Mouse (Mus musculus): ENCODE data around the gene Zc3hav1.

The Zc3hav1 gene

DNA sequence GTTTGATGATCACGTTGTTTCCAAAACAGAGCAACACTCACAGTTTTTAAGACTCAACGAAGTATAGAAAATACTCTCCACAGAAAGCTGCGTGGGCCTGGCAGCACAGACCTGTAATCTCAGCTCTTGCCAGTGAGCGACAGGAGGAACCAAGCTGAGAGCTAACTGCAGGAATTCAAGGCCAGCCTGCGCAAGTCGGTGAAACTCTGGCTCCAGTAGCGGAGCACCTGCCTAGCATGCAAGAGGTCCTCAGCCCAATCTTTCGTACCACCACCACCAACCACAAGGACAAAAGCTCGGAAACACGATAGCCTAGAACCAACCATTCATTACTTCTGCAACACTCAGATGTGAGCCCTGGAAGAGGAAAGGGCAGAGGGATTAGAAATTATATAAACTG is 2.0 kb downstream of the Zc3hav1 start:
- no peak for DNase-seq (ENCODE audit: low spot score)

- no peak for DNase-seq (ENCODE audit: low spot score)
Measured at GRCm38 (mm10) chr6:38351930-38352329, 2.5 kb downstream of the Zc3hav1 start.

DNA sequence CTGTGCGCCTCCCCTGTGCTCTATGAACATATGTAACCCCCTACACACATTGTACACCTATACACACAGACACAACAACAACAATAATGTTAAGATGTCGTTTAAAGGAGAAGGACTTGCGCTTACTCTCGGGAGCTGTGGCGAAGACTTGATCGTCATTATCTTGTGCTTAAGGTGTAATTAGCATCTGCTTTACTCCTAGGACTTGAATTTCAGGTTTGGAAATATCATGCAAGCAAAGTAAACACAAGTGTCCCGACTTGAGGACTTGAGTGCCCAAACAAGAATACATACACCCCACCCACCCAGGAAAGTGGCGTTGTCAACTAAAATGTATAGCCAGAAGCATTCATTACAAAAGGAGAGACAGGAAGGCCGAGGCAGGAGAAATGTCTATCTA is 4.6 kb downstream of the Zc3hav1 start:
- DNase-seq (ENCODE audit: low spot score) = no peak

- DNase-seq (ENCODE audit: low spot score) = no peak
Measured at GRCm38 (mm10) chr6:38348811-38349453, 5.5 kb downstream of the Zc3hav1 start.

DNA sequence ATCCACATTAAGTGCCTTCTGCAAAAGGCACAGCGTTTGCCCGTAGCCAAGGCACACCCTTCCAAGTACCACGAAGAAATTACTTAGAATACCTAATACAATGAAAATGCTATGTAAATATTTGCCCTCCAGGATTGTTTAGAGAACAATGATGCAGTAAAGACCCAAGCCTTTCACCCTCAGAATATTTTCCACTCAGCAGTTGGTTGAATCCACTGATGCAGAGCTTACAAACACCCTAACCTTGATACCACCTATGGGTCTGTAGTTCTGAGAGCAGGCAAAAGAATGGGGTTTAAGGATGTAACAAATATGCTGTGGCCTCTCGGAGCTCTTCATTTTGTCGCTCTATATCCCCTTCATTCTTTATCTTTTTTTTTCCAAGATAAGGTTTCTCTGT is 6.5 kb downstream of the Zc3hav1 start:
- no peak for DNase-seq (ENCODE audit: low spot score)

- no peak for DNase-seq (ENCODE audit: low spot score)
Measured at GRCm38 (mm10) chr6:38345796-38346195, 8.6 kb downstream of the Zc3hav1 start.

DNA sequence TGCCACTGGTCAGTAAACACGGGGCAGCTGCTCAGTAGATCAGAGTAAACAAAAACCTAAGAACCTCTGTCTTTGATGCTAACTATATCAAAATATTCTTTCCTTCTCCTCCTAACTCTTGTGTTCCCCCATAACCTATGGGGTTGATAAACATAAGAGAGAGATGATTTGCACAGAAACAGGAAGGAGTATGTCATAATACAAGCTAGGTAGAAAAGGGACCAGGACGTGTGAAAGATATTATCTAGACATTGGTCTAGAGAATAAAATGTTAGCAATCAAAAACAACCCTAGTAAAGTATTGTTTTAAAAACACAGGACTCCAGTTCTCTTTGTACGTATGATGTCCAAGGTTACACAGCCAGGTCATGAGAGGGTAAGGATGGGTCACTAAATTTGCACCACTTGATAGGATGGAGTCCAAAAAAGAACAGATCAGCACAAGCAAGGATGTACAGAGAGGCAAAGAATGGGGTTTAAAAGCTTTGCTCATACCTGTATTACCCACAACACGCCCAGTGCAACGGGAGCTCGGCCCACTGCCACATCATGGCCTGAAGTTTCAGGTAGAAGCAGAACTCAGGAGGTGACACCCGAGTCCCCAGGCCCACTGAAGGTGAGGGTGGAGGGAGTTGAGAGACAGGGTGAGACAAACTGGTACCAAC is 10.3 kb downstream of the Zc3hav1 start:
- DNase-seq (ENCODE audit: low spot score) = no peak

- DNase-seq (ENCODE audit: low spot score) = no peak
Measured at GRCm38 (mm10) chr6:38343581-38343980, 10.8 kb downstream of the Zc3hav1 start.

GRCm38 (mm10) chr6:38342666-38342992 is 11.8 kb downstream of the Zc3hav1 start:
- DNase-seq (ENCODE audit: low spot score) = no peak

GRCm38 (mm10) chr6:38341751-38342665 is 12.4 kb downstream of the Zc3hav1 start:
- no peak for DNase-seq (ENCODE audit: low spot score)

- no peak for DNase-seq (ENCODE audit: low spot score)
Measured at GRCm38 (mm10) chr6:38339078-38339477, 15.3 kb downstream of the Zc3hav1 start.

DNA sequence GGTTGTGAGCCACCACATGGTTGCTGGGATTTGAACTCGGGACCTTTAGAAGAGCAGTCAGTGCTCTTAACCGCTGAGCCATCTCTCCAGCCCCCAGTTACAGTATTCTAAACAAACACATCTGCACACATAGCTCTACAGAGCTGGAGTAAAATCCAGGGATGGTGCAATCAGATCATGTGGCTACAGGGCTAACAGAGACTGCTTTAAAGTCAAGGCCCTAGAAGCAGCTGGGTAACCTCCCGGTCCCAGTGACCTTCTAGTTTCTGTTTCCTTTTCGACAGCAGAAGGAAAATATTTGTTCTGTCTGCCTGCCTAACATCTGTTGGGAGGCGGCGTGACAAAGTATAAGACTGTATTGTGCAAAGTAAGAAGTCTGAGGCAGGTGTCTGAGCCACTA is 16.5 kb downstream of the Zc3hav1 start:
- peak; percentile 21 for DNase-seq (ENCODE audit: low spot score)

DNA sequence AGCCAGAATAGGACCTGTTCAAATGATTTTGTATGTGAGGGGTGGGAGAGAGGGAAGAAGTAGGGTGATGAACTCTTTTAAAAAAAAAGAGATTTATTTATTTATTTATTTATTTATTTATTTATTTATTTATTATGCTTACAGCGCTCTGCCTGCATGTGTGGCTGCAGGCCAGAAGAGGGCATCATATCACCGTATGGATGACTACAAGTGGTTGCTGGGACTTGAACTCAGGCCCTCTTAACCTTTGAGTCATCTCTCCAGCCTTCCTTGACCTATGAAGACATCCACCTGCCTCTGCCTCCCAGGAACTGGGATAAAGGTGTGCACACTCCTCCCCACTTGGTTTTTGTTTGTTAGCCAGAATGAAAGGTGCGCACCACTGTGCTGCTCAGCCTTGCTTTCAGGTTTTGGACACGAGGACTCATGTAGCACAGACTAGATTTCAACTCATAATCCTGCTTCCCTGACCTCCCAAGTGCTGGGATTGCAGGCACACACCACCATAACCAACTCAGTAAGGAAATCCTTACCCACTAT is 17.2 kb downstream of the Zc3hav1 start:
- DNase-seq (ENCODE audit: low spot score) = no peak

DNA sequence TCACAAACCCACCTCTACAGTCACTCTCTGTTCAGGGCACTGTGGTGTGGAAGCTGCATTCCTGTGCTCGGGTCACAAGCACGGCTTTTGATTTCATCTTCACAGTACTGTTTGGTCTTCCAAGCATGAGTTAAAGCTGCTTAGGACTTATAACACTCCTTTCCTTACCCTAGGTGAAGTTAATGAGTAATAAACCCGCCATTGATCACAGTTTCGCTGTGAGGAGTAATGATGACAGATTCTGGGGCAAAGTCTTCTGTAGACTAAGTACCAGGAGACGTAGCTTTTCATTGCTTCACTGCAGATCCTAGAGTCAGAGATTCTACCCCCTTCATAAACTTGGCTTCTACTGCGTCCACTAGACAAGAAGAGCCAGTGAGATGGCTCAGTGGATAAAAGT is 19.1 kb downstream of the Zc3hav1 start:
- no peak for DNase-seq (ENCODE audit: low spot score)

DNA sequence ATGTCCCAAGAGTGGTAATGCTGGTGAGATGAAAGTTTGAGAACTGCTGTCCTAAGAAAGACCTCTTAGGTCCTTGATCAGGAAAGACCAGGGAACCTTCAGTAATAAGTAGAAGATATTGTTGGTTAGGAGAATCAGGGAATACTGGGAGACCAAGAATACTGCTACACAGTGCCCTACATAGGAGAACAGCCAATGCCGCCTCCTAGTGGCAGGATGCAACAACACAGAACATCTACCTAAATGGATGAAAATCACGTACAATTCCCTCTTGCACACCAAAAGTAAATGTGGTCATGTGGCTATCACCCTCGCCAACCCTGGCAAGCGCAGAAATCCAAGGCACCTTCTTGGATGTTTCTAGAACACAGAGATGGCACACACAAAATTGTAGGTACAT is 27.8 kb downstream of the Zc3hav1 start:
- DNase-seq (ENCODE audit: low spot score) = no peak

DNA sequence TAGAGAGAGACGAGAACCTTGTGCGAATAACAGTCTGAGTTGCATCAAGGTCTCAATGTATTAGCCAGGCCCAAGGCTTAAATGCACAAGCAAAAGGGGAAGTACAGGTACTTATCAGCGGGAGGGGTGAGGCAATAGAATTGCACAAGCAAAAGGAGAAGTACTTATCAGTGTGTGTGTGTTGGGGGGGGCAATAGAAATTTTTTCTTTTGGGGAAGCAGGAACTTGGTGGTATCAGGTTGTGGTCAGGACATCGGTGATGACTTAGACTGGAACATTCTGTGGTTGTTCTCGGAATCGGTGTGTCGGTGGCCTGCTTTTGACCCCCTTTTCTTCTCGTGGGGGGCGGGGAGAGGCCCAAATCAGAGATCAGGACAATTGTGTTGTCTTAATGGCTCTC is 33.8 kb downstream of the Zc3hav1 start:
- DNase-seq (ENCODE audit: low spot score) = no peak

GRCm38 (mm10) chr6:38316050-38316449 is 38.4 kb downstream of the Zc3hav1 start:
- DNase-seq (ENCODE audit: low spot score) = no peak

DNA sequence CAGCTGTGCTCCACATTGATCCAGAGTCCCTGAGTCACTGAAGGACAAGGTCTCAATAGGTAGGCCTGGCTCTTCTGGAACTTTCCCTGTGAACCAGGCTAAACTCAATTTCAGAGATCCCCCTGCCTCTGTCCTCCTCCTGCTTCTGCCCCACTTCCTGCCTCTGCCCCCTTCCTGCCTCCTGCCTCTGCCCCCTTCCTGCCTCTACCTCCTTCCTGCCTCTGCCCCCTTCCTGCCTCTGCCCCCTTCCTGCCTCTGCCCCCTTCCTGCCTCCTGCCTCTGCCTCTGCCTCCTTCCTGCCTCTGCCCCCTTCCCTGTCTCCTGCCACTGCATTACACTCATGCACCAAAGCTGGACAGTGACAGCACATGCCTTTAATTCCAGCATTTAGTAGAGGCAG is 44.7 kb downstream of the Zc3hav1 start:
- DNase-seq (ENCODE audit: low spot score) = no peak

DNA sequence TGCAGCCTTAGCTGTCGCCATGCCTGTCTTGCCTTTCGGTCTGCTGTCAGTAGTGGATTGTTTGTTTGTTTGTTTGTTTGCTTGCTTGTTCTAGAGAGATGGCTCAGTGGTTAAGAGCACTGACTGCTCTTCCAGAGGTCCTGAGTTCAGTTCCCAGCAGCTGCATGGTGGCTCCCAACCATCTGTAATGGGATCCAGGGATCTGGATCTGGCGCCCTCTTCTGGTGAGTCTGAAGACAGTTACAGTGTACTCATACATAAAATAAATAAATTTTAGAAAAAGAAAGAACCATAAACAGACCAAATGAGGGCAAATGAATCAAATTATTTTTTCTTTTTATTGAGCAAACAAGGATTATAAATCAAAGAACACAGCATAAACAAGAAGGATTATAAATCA is 49.4 kb downstream of the Zc3hav1 start:
- DNase-seq (ENCODE audit: low spot score) = no peak

GRCm38 (mm10) chr6:38298761-38299401 is 55.5 kb downstream of the Zc3hav1 start, which contains the start of gene Zc3hav1l:
Gene Zc3hav1l (minus strand): TSS chr6:38299259.
- peak; percentile 79 for DNase-seq (ENCODE audit: low spot score)

DNA sequence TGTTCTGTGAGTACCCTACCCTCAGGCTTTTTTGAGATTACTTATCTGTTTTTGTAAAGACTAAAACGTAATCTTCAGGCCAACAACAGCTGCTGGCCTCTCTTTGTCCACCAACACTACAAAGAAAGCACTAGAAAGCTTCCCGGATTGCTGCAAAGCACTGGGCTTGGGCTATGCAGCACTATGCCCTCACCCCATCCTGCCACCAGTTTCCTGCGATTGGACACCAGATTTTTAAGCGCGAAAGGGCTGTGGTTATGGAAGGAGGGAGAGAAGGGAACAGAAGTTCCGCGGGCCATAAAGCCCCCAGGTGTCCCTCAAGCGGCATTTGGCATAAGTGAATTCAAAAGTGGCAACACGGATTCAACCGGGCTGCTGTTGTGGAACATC is 56.2 kb downstream of the Zc3hav1 start:
- DNase-seq (ENCODE audit: low spot score) = no peak

DNA sequence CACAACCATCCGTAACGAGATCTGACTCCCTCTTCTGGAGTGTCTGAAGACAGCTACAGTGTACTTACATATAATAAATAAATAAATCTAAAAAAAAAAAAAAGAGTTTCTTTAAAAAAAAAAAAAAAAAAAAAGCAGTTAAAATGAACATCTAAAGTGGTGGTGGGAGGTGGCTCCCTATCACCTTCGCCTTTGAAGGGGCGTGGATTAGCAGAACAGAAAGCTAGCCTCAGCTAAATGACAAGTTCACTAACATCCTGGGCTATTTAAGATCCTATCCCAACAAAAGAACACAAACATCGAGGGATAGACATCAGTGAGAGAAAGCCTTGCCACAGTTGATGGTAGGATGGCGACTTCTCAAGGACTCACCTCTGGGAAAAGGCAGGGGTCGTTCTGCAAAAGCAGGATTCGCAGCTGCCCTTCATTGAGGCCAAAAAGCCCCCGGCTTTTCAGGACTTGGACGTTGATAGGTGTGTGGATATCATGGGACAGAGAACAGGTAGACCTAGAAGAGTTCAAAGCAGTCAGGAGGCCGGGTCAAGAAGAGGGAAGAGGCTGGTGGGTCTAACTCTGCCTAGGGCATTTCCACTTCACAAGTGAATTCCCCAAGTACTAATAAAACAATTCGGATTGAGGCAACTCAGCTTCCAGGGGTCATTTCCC is 56.7 kb downstream of the Zc3hav1 start:
- DNase-seq (ENCODE audit: low spot score) = no peak

Measured in testis, postnatal 14 days (tissue).